Mouse (Mus musculus) liver, adult 2 months (tissue): ENCODE data around the gene Lekr1. TPM values are rescaled to one million over a fixed set of nuclear protein-coding genes. Genes with fewer than 3 reads are reported as not detected.
"Not testable (repeated sequence)": the region's sequence is repeated elsewhere in the genome, so short reads cannot be mapped to it uniquely, and the experiment has no call there.

Experiments used
- DNase-seq: peaks from one replicate; pipeline ENCODE4 v3.0.0-alpha.2; 2011; ENCODE audit warnings: low read depth, low spot score; ENCODE audit errors: extremely low read depth
- H3K27ac ChIP-seq: fragments of 200-500 bp; replicated peaks from 2 replicates; pipeline ENCODE4 v1.5.1; 2012; ENCODE audit warnings: low read depth, mild to moderate bottlenecking, control low read depth, inconsistent platforms, low read length; ENCODE audit not compliant: insufficient read depth
- H3K27me3 ChIP-seq: fragments of 200-500 bp; 2 replicates; pipeline ENCODE4 v1.6.1; 2012; ENCODE audit warnings: mild to moderate bottlenecking, moderate library complexity, low read length, inconsistent platforms; ENCODE audit not compliant: control insufficient read depth, insufficient read depth
- H3K36me3 ChIP-seq: fragments of 200-500 bp; 2 replicates; pipeline ENCODE4 v1.6.1; 2012; ENCODE audit warnings: low read length, inconsistent platforms; ENCODE audit not compliant: control insufficient read depth, insufficient read depth
- H3K4me1 ChIP-seq: fragments of 200-500 bp; 2 replicates; pipeline ENCODE4 v1.6.1; 2011; ENCODE audit warnings: low read length; ENCODE audit not compliant: control insufficient read depth, insufficient read depth
- H3K4me3 ChIP-seq: fragments of 200-500 bp; 2 replicates; pipeline ENCODE4 v1.5.1; 2011; ENCODE audit warnings: low read depth, mild to moderate bottlenecking, control low read depth, low read length, moderate library complexity; ENCODE audit not compliant: insufficient read depth
- H3K79me2 ChIP-seq: fragments of 200-500 bp; 2 replicates; pipeline ENCODE4 v1.6.1; 2012; ENCODE audit warnings: inconsistent platforms, mild to moderate bottlenecking, low read length, moderate library complexity; ENCODE audit not compliant: control insufficient read depth, insufficient read depth
- H3K9ac ChIP-seq: fragments of 200-500 bp; 2 replicates; pipeline ENCODE4 v1.6.1; 2012; ENCODE audit warnings: low read depth, mild to moderate bottlenecking, control low read depth, inconsistent platforms, low read length
- CTCF ChIP-seq: fragments of 200-500 bp; IDR thresholded peaks from 2 replicates; pipeline ENCODE4 v1.5.1; 2011; ENCODE audit warnings: low read depth, low read length, control low read depth
- POLR2A ChIP-seq: fragments of 200-500 bp; IDR thresholded peaks from 2 replicates; pipeline ENCODE4 v1.6.1; 2011; ENCODE audit warnings: low read length, control low read depth; ENCODE audit not compliant: insufficient read depth; ENCODE audit errors: extremely low read depth
- WGBS: fragments of 180-500 bp; shearing (Covaris S2); methylation state at CpG from one replicate; pipeline ENCODE4 v1.1.7; 2018; 5-methylcytosine and 5-hydroxymethylcytosine counted together
- polyA plus RNA-seq: library from polyadenylated mRNA; depleted of rRNA; stranded (reverse); fragments of >200 nt; gene quantifications from 2 replicates; pipeline ENCODE4 v1.2.3, GENCODE M21; 2012
- total RNA-seq: library from RNA; depleted of rRNA; stranded (reverse); fragments of >200 nt; gene quantifications from 2 replicates; pipeline ENCODE4 v1.2.3, GENCODE M21; 2014

Lekr1 gene
- total and polyA plus RNA-seq, 2 experiments: 0.09 TPM; not detected in 1

DNA sequence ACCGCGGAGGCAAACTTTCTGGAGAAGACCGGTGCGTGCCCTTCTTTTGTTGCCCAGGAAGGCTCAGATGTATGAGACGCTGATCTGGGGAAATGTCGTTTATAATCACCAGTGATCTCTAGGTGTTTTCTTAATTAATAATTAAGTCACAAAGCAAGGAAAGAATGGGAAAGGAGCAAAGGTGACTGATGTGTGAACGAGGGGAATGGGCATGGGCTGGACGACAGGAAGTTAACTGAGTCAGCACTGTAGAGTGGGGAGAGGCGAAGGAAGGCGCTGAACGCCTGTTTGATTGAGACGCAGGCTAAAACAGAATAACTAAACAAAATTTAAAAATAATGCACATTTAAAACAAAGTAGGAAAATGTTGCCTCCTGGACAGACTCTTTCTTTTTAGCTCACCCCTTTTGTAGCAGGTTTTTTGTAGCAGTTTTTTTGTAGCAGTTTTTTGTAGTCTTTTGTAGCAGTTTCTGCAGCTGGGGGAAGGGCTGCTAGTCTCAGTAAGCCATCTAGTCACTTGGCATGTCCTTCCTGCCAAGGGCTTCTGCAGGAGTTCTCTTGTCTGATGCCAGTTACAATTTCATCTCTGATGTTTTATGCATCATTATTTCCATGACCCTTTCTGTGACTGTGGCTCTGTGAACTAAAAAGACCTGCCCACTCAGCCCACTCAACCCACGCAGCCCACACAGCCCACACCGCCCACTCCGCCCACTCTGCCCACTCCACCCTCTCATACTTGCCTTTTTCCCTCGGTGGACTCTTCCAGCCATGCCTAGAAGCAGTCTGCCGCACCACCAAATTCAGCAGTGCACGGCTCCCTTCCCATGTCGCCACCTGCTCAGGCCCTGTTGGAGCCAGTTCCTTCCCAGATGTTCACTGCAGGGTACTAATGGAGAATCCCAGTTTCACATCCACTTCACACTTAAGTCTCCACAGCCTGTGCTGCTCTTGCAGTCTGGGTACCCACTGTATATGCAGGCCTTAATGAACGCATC lies 98.8 kb downstream of the Lekr1 start:
- Histone ChIP-seq H3K27ac (no peak overlapping the region), H3K4me1 (no peaks in the 10 kb centered on the region), H3K4me3 (no peak overlapping the region), H3K36me3 (no peaks in the 10 kb centered on the region), H3K9ac (no peak overlapping the region), H3K27me3 (no peaks in the 10 kb centered on the region), H3K79me2 (no peaks in the 10 kb centered on the region)
- no peak for DNase-seq
- 79% methylated on average over 20 of the region's 20 CpGs for WGBS
- no peak for TF ChIP-seq POLR2A
- no peak for TF ChIP-seq CTCF

- no peaks in the 10 kb centered on the region for H3K4me1 ChIP-seq
- H3K27me3 ChIP-seq: no peaks in the 10 kb centered on the region
- no peak overlapping the region for H3K4me3 ChIP-seq
- H3K79me2 ChIP-seq: no peaks in the 10 kb centered on the region
- no peak overlapping the region for H3K27ac ChIP-seq
- no peaks in the 10 kb centered on the region for H3K36me3 ChIP-seq
- no peak overlapping the region for H3K9ac ChIP-seq
- no peak for DNase-seq
- TF ChIP-seq CTCF: no peak
- TF ChIP-seq POLR2A: no peak
These were observed 100.4 kb downstream of the Lekr1 start for GRCm38 (mm10) chr3:65766387-65766786.

- H3K36me3 ChIP-seq: no peaks in the 10 kb centered on the region
- no peak overlapping the region for H3K27ac ChIP-seq
- DNase-seq: no peak
- H3K9ac ChIP-seq: no peak overlapping the region
- H3K27me3 ChIP-seq: no peaks in the 10 kb centered on the region
- 95% methylated on average over 6 of the region's 6 CpGs for WGBS
- TF ChIP-seq CTCF: no peak
- TF ChIP-seq POLR2A: no peak
- no peaks in the 10 kb centered on the region for H3K79me2 ChIP-seq
- no peak overlapping the region for H3K4me3 ChIP-seq
- H3K4me1 ChIP-seq: no peaks in the 10 kb centered on the region
These were observed 101.3 kb downstream of the Lekr1 start for GRCm38 (mm10) chr3:65767202-65767862.

- 91% methylated on average over 7 of the region's 7 CpGs for WGBS
- H3K4me3 ChIP-seq, H3K79me2 ChIP-seq, H3K9ac ChIP-seq, H3K27ac ChIP-seq, DNase-seq, H3K27me3 ChIP-seq, H3K36me3 ChIP-seq, H3K4me1 ChIP-seq: not testable (repeated sequence)
These were observed 103.6 kb downstream of the Lekr1 start for GRCm38 (mm10) chr3:65769666-65770065.

DNA sequence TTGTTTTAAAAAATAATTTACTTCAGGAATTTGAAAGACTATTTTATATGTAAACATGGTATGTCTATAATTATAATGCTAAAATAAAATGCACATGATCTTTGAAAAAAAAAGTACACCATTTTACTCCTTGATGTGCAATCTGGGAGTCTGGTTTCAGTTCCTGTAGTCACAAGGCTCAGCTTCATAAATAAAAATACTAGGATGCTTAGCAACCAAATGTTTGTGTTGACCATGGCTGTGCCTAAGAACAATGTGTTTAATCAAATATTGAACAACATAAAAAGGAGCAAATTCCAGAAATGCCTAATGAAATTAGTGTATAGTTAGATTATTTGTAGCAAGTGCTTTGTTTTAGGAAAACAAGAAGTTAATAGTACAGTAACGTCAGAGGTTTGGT lies 107.9 kb downstream of the Lekr1 start:
- no peak for DNase-seq

GRCm38 (mm10) chr3:65775096-65775495 lies 109.1 kb downstream of the Lekr1 start:
- WGBS: 89% methylated on average over 5 of the region's 5 CpGs

More for the DNA sequence above, 107.9 kb downstream of the Lekr1 start:
- Histone ChIP-seq H3K4me3 (no peak overlapping the region), H3K79me2 (no peaks in the 10 kb centered on the region), H3K27me3 (no peaks in the 10 kb centered on the region), H3K36me3 (no peaks in the 10 kb centered on the region), H3K27ac (no peak overlapping the region), H3K9ac (no peak overlapping the region), H3K4me1 (no peaks in the 10 kb centered on the region)
- 85% methylated on average over 1 of the region's 1 CpGs for WGBS
- TF ChIP-seq POLR2A: no peak
- no peak for TF ChIP-seq CTCF

More at GRCm38 (mm10) chr3:65775096-65775495, 109.1 kb downstream of the Lekr1 start:
- no peaks in the 10 kb centered on the region for H3K4me1 ChIP-seq
- no peak overlapping the region for H3K9ac ChIP-seq
- H3K4me3 ChIP-seq: no peak overlapping the region
- no peaks in the 10 kb centered on the region for H3K79me2 ChIP-seq
- H3K36me3 ChIP-seq: no peaks in the 10 kb centered on the region
- no peak overlapping the region for H3K27ac ChIP-seq
- TF ChIP-seq POLR2A: no peak
- no peak for TF ChIP-seq CTCF
- H3K27me3 ChIP-seq: no peaks in the 10 kb centered on the region
- DNase-seq: no peak
